Mouse (Mus musculus): ENCODE results near the gene Hnf4a.
"Not testable (repeated sequence)": the region's sequence is repeated elsewhere in the genome, so short reads cannot be mapped to it uniquely, and the experiment has no call there.

Gene Hnf4a

DNA sequence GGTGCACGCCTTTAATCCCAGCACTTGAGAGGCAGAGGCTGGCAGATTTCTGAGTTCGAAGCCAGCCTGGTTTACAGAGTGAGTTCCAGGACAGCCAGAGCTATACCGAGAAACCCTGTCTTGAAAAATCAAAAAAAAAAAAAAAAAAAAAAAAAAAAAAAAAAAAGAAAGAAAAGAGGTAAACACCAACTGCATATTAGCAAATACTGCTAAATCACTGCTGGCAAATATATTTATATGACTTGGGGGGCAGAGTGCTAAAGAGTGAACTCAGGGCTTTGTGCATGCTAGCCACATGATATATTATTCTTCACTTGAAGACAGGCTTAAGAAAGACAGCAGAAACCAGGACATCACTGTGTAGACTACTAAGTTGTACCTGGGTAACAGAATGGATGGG lies 114.8 kb downstream of the Hnf4a start:
- DNase-seq (ENCODE audit: low read depth, low spot score) = not testable (repeated sequence)

Data from c-Kit-negative CD71-positive TER-119-positive erythroid progenitor cells, embryonic 14.5 days (primary cell).